Mouse (Mus musculus): ENCODE data around the gene Slamf7. TPM values are rescaled to one million over a fixed set of nuclear protein-coding genes. Genes with fewer than 3 reads are reported as not detected.

Slamf7 gene
- polyA plus RNA-seq, 1 experiment from 2014 or later = 0.08 TPM

GRCm38 (mm10) chr1:171666350-171666749, 13.5 kb upstream of the Slamf7 start:
- no peak for ATAC-seq (ENCODE audit: low FRiP score)
- H3K9me3 ChIP-seq (replicated peaks) = no peaks in the 10 kb centered on the region
- no peak overlapping the region for H3K4me3 ChIP-seq (replicated peaks)
- H3K4me2 ChIP-seq = no peak overlapping the region
- H3K4me1 ChIP-seq = no peaks in the 10 kb centered on the region
- H3K27me3 ChIP-seq (replicated peaks) = no peaks in the 10 kb centered on the region
- H3K9ac ChIP-seq (replicated peaks) = no peak overlapping the region
- H3K36me3 ChIP-seq = no peaks in the 10 kb centered on the region
- no peak overlapping the region for H3K27ac ChIP-seq (replicated peaks)
- WGBS = 91% methylated on average over 6 of the region's 6 CpGs

DNA sequence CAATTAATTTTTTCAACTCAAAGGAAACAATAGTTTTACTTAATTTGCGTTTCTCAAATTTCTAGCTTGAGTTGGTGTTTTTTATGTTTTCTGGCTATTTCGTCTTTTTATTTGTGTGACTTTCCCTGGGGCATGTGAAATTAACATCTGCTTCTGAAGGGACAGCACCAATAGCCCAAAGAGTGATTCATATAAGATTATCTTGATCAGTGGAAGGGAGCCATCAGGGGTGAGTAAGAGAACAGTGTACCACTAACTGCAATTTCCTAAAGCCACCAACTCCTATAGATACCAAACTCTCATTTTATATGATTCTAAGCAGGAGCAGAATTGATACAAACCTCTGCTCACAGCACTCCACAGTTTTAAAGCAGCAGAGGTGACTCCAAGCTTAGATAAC, 10.9 kb upstream of the Slamf7 start:
- WGBS = 88% methylated on average over 2 of the region's 2 CpGs
- ATAC-seq (ENCODE audit: low FRiP score) = no peak
- H3K4me1 ChIP-seq = no peaks in the 10 kb centered on the region
- H3K27me3 ChIP-seq (replicated peaks) = no peaks in the 10 kb centered on the region
- H3K27ac ChIP-seq (replicated peaks) = no peak overlapping the region
- no peak overlapping the region for H3K4me3 ChIP-seq (replicated peaks)
- H3K4me2 ChIP-seq = no peak overlapping the region
- H3K36me3 ChIP-seq = no peaks in the 10 kb centered on the region
- H3K9me3 ChIP-seq (replicated peaks) = no peaks in the 10 kb centered on the region
- H3K9ac ChIP-seq (replicated peaks) = no peak overlapping the region

DNA sequence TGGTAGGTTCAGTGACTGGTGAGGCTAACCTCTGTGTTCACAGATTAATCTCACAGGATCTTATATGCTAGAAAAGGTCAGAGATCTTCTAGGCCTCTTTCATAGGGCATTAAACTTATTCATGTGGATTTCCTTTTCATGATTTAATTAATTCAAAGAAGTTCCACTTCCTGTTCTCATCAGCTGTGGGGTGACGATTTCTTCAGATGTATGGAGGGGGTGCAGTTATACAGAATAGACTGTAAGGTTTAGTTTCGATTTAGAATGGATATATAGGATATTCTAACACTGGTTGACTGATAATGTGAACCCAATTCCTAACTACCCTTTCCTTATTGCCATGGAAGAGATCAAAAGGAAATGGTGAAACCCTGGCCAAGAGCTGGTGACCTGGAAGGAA, 8.6 kb upstream of the Slamf7 start:
- 42% methylated on average over 2 of the region's 2 CpGs for WGBS
- Histone ChIP-seq H3K4me1 (no peaks in the 10 kb centered on the region), H3K4me2 (no peak overlapping the region), H3K27ac (replicated peaks) (no peak overlapping the region), H3K9ac (replicated peaks) (no peak overlapping the region), H3K9me3 (replicated peaks) (no peaks in the 10 kb centered on the region), H3K4me3 (replicated peaks) (no peak overlapping the region), H3K27me3 (replicated peaks) (no peaks in the 10 kb centered on the region), H3K36me3 (no peaks in the 10 kb centered on the region)
- ATAC-seq (ENCODE audit: low FRiP score) = no peak

DNA sequence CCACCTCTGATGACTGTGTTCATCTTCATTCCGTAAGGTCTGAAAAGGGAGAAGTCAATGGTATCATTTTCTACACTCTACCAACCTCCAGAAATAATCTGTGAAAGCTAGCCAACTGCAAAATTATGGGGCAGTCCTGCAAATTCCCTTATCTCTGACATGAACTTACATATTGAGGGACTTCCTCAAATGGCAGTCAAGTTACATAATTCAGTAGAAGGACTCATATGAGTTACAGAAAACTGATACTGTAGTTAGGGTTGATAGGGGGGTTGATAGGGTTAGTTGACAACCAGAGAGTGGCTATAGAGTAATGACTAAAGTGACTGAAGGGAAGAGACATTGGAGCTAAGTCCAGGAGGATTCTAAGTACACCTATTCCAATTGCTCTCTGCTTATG, 7.6 kb upstream of the Slamf7 start:
- ATAC-seq (ENCODE audit: low FRiP score) = no peak
- no peaks in the 10 kb centered on the region for H3K9me3 ChIP-seq (replicated peaks)
- H3K4me1 ChIP-seq = no peaks in the 10 kb centered on the region
- H3K27me3 ChIP-seq (replicated peaks) = no peaks in the 10 kb centered on the region
- H3K27ac ChIP-seq (replicated peaks) = no peak overlapping the region
- H3K36me3 ChIP-seq = no peaks in the 10 kb centered on the region
- H3K9ac ChIP-seq (replicated peaks) = no peak overlapping the region
- WGBS = 90% methylated on average over 1 of the region's 1 CpGs
- H3K4me2 ChIP-seq = no peak overlapping the region
- H3K4me3 ChIP-seq (replicated peaks) = no peak overlapping the region

- Histone ChIP-seq H3K36me3 (no peaks in the 10 kb centered on the region), H3K4me3 (replicated peaks) (no peak overlapping the region), H3K9me3 (replicated peaks) (no peaks in the 10 kb centered on the region), H3K4me1 (no peaks in the 10 kb centered on the region), H3K27ac (replicated peaks) (no peak overlapping the region), H3K27me3 (replicated peaks) (no peaks in the 10 kb centered on the region), H3K4me2 (no peak overlapping the region), H3K9ac (replicated peaks) (no peak overlapping the region)
- 85% methylated on average over 5 of the region's 5 CpGs for WGBS
- ATAC-seq (ENCODE audit: low FRiP score) = no peak
Observed at GRCm38 (mm10) chr1:171658561-171658991, 5.7 kb upstream of the Slamf7 start.

GRCm38 (mm10) chr1:171648840-171649239, 4.0 kb downstream of the Slamf7 start:
- 84% methylated on average over 8 of the region's 8 CpGs for WGBS
- Histone ChIP-seq H3K4me2 (no peak overlapping the region), H3K27ac (replicated peaks) (no peak overlapping the region)

DNA sequence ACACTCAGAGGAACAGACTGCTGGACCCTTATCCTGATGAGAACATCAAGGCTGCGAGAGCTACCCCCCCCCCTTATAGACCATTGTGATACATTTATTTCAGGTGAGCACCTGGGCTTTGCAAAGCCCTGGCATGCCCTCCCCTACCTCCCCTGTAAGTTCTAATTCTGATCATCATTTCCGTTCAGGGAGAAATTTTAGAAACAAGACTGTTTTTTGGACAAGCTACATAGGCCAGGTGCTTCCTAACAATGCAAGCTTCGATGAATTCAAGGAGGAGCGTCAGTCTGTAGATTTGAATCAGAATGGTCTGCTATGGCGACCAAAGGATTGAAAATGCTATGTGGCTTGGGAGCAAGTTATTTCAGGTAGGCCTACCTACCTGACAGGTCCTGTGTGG, 5.1 kb downstream of the Slamf7 start:
- H3K4me3 ChIP-seq (replicated peaks) = no peak overlapping the region
- H3K27ac ChIP-seq (replicated peaks) = no peak overlapping the region
- no peaks in the 10 kb centered on the region for H3K36me3 ChIP-seq
- H3K4me2 ChIP-seq = no peak overlapping the region
- no peak for ATAC-seq (ENCODE audit: low FRiP score)
- H3K9ac ChIP-seq (replicated peaks) = no peak overlapping the region
- WGBS = 90% methylated on average over 5 of the region's 5 CpGs
- no peaks in the 10 kb centered on the region for H3K27me3 ChIP-seq (replicated peaks)
- H3K9me3 ChIP-seq (replicated peaks) = no peaks in the 10 kb centered on the region
- H3K4me1 ChIP-seq = no peaks in the 10 kb centered on the region

More at GRCm38 (mm10) chr1:171648840-171649239, 4.0 kb downstream of the Slamf7 start:
- Histone ChIP-seq H3K9ac (replicated peaks) (no peak overlapping the region), H3K36me3 (no peaks in the 10 kb centered on the region), H3K4me1 (no peaks in the 10 kb centered on the region), H3K4me3 (replicated peaks) (no peak overlapping the region), H3K9me3 (replicated peaks) (no peaks in the 10 kb centered on the region), H3K27me3 (replicated peaks) (no peaks in the 10 kb centered on the region)
- no peak for ATAC-seq (ENCODE audit: low FRiP score)

DNA sequence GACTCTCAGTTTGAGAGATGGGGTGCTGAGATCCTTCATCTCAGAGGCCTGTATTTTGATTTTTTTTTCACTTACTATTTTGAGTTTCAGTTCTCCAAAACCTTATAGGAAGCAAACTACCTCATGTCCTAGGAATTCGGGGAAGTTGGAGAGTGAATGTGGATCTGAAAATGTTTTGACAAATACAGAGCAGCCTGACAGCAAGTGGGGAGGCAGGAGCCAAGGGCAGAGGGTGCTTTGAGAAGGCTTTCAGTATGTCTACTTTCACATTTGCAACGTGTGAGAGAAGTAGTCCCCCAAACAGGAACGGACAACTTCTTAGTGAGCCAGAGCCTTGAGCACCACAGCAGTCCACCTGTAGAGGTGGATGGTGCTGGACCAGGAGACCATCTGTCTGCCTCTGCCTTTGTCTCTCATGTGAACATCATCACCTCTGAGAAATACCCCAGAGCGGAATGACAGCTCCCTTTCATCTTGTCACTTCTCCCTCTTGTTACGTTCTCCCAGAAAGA, 6.3 kb downstream of the Slamf7 start:
- Histone ChIP-seq H3K9ac (replicated peaks) (no peak overlapping the region), H3K27me3 (replicated peaks) (no peaks in the 10 kb centered on the region), H3K4me1 (no peaks in the 10 kb centered on the region), H3K4me3 (replicated peaks) (no peak overlapping the region), H3K4me2 (no peak overlapping the region), H3K9me3 (replicated peaks) (no peaks in the 10 kb centered on the region), H3K27ac (replicated peaks) (no peak overlapping the region), H3K36me3 (no peaks in the 10 kb centered on the region)
- 79% methylated on average over 5 of the region's 5 CpGs for WGBS
- ATAC-seq (ENCODE audit: low FRiP score) = no peak

GRCm38 (mm10) chr1:171643612-171644011, 9.2 kb downstream of the Slamf7 start:
- no peaks in the 10 kb centered on the region for H3K9me3 ChIP-seq (replicated peaks)
- H3K9ac ChIP-seq (replicated peaks) = no peak overlapping the region
- no peak overlapping the region for H3K4me2 ChIP-seq
- H3K4me3 ChIP-seq (replicated peaks) = no peak overlapping the region
- no peaks in the 10 kb centered on the region for H3K27me3 ChIP-seq (replicated peaks)
- no peaks in the 10 kb centered on the region for H3K36me3 ChIP-seq
- H3K4me1 ChIP-seq = no peaks in the 10 kb centered on the region
- WGBS = 91% methylated on average over 7 of the region's 7 CpGs
- no peak for ATAC-seq (ENCODE audit: low FRiP score)
- no peak overlapping the region for H3K27ac ChIP-seq (replicated peaks)

- H3K4me3 ChIP-seq (replicated peaks) = no peak overlapping the region
- H3K9ac ChIP-seq (replicated peaks) = no peak overlapping the region
- no peaks in the 10 kb centered on the region for H3K9me3 ChIP-seq (replicated peaks)
- 95% methylated on average over 6 of the region's 6 CpGs for WGBS
- no peak for ATAC-seq (ENCODE audit: low FRiP score)
- no peaks in the 10 kb centered on the region for H3K4me1 ChIP-seq
- no peak overlapping the region for H3K4me2 ChIP-seq
- no peaks in the 10 kb centered on the region for H3K27me3 ChIP-seq (replicated peaks)
- H3K36me3 ChIP-seq = no peaks in the 10 kb centered on the region
- no peak overlapping the region for H3K27ac ChIP-seq (replicated peaks)
Observed at GRCm38 (mm10) chr1:171640796-171641195, 12.0 kb downstream of the Slamf7 start.

GRCm38 (mm10) chr1:171638686-171639085, 14.1 kb downstream of the Slamf7 start:
- Histone ChIP-seq H3K4me2 (no peak overlapping the region), H3K36me3 (no peaks in the 10 kb centered on the region), H3K27me3 (replicated peaks) (no peaks in the 10 kb centered on the region), H3K9ac (replicated peaks) (no peak overlapping the region), H3K9me3 (replicated peaks) (no peaks in the 10 kb centered on the region), H3K27ac (replicated peaks) (no peak overlapping the region), H3K4me3 (replicated peaks) (no peak overlapping the region), H3K4me1 (no peaks in the 10 kb centered on the region)
- no peak for ATAC-seq (ENCODE audit: low FRiP score)
- 66% methylated on average over 2 of the region's 2 CpGs for WGBS

DNA sequence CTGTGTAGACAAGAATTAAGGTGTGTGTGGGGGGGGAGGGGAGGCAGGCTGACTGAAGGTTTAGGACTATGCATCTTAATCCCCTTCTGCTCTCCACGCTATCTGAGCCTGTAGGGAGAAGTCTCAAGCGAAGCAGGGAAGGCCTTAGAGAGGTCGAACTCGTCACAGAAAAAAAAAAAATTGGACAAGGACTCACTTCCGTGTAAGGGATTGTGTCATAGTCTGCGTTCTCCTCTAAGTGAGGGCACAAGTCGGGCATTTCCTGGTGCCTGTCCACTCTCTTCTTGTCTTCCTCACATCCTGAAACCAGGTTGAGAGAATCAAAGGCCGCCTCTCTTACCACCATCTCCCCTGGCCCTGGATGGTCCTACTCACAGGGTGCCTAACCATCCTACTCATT, 15.7 kb downstream of the Slamf7 start:
- no peak for ATAC-seq (ENCODE audit: low FRiP score)
- no peak overlapping the region for H3K4me2 ChIP-seq

GRCm38 (mm10) chr1:171635696-171636095, 17.1 kb downstream of the Slamf7 start:
- Histone ChIP-seq H3K9me3 (replicated peaks) (no peaks in the 10 kb centered on the region), H3K4me3 (replicated peaks) (no peak overlapping the region), H3K4me1 (no peaks in the 10 kb centered on the region), H3K27ac (replicated peaks) (no peak overlapping the region), H3K9ac (replicated peaks) (no peak overlapping the region), H3K27me3 (replicated peaks) (no peaks in the 10 kb centered on the region), H3K4me2 (no peak overlapping the region), H3K36me3 (no peaks in the 10 kb centered on the region)
- 80% methylated on average over 6 of the region's 6 CpGs for WGBS
- no peak for ATAC-seq (ENCODE audit: low FRiP score)

More for the DNA sequence above, 15.7 kb downstream of the Slamf7 start:
- no peak overlapping the region for H3K4me3 ChIP-seq (replicated peaks)
- no peaks in the 10 kb centered on the region for H3K27me3 ChIP-seq (replicated peaks)
- WGBS = 92% methylated on average over 8 of the region's 8 CpGs
- H3K9me3 ChIP-seq (replicated peaks) = no peaks in the 10 kb centered on the region
- H3K9ac ChIP-seq (replicated peaks) = no peak overlapping the region
- no peaks in the 10 kb centered on the region for H3K4me1 ChIP-seq
- H3K27ac ChIP-seq (replicated peaks) = no peak overlapping the region
- no peaks in the 10 kb centered on the region for H3K36me3 ChIP-seq
